8 mouse cellular contexts compared by ENCODE assay signal in the genomic region with DNA sequence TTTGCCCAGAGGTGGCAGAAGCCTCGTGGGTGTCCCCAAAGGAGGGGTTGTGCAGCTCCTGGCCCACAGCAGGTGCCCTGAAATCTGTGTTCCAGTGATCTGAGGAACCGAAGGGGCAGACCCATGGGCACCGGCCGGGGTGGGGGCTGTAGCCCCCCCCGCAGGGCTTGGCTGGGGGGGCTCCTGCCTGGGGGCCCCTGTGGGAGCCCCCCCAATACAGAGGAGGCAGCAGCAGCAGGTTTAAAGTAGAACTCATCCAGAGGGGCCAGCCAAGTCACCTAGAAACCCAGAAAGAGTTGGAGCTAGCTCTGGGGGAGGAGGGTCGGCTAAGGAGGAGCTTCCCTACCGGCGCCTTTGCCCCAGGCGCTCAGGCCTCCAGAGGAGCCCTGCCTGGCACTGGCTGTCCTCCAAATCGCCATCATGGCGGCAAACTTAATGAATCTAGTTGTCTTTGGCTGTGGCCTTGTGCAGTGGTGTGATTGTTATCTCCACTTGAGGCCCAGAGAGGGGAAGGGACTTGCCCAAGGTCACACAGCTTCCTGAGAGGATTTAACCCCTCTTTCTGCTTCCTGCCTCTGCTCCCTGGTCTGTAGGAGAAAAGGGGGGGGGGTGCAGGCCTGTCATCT. TPM values are rescaled to one million over a fixed set of nuclear protein-coding genes. Genes with fewer than 3 reads are reported as not detected.
DNase-seq lines count a peak whose midpoint lies in the region; ATAC-seq and TF ChIP-seq lines count a peak whose summit lies in the region.

No protein-coding gene starts in this region.

- H3K4me2 ChIP-seq in heart, embryonic 15.5 days, result peak overlapping the region; percentile 79
- H3K4me2 ChIP-seq in embryonic facial prominence, embryonic 15.5 days (replicated peaks), result peak overlapping the region; percentile 80
- peak overlapping the region; percentile 95 for H3K4me2 ChIP-seq in liver, embryonic 13.5 days

- H3K4me1 ChIP-seq in heart, embryonic 15.5 days (replicated peaks), result peaks cover 38% of the 10 kb centered on the region
- H3K4me1 ChIP-seq in ES-Bruce4 (ENCODE audit: control insufficient read depth, insufficient read depth, low read length), result peaks cover 12% of the 10 kb centered on the region
- peaks cover 60% of the 10 kb centered on the region for H3K4me1 ChIP-seq in embryonic facial prominence, embryonic 15.5 days
- H3K4me1 ChIP-seq in liver, embryonic 13.5 days (replicated peaks), result peaks cover 77% of the 10 kb centered on the region

- H3K4me3 ChIP-seq in heart, embryonic 15.5 days, result peak overlapping the region; percentile 62
- H3K4me3 ChIP-seq in ES-Bruce4 (ENCODE audit: low read depth, low read length), result 0 out of 2 replicates have a peak overlapping the region, but pooled peaks have one; percentile 49
- H3K4me3 ChIP-seq in embryonic facial prominence, embryonic 15.5 days (replicated peaks), result peak overlapping the region; percentile 61
- H3K4me3 ChIP-seq in liver, embryonic 13.5 days (replicated peaks), result peak overlapping the region; percentile 71

- no peak for DNase-seq in heart, adult 18-20 months
- DNase-seq in liver, embryonic 13.5 days, result no peak
- no peak for DNase-seq in layer of hippocampus, adult 9-11 months
- no peak for DNase-seq in c-Kit-positive CD71-positive TER-119-positive erythroid progenitor cells, embryonic 14.5 days (ENCODE audit: low spot score)
- DNase-seq in urinary bladder, adult 18-20 months (ENCODE audit: low spot score in 2 of 2), result no peak

- TF ChIP-seq POLR2A in ES-Bruce4 (IDR thresholded peaks at IDR 0.05; ENCODE audit: insufficient read depth, low read length), result no peak

- 23% methylated on average over 11 of the region's 11 CpGs for WGBS in heart, embryonic 15.5 days
- WGBS in embryonic facial prominence, embryonic 15.5 days, result 19% methylated on average over 11 of the region's 11 CpGs
- 22% methylated on average over 11 of the region's 11 CpGs for WGBS in liver, embryonic 13.5 days (ENCODE audit: insufficient replicate concordance)

- no peaks in the 10 kb centered on the region for H3K27me3 ChIP-seq in heart, embryonic 15.5 days
- H3K27me3 ChIP-seq in ES-Bruce4 (ENCODE audit: control insufficient read depth, insufficient read depth, low read length, poor library complexity, severe bottlenecking), result no peaks in the 10 kb centered on the region
- H3K27me3 ChIP-seq in embryonic facial prominence, embryonic 15.5 days, result no peaks in the 10 kb centered on the region
- H3K27me3 ChIP-seq in liver, embryonic 13.5 days, result peaks cover 7% of the 10 kb centered on the region; the same call in 1 of the 2 replicates

- no peak for TF ChIP-seq CTCF in ES-Bruce4 (IDR thresholded peaks at IDR 0.05; ENCODE audit: low read depth, low read length)

- H3K27ac ChIP-seq in heart, embryonic 15.5 days, result peak overlapping the region; percentile 28
- peak overlapping the region; percentile 44 for H3K27ac ChIP-seq in ES-Bruce4 (ENCODE audit: insufficient read depth, low read length)
- H3K27ac ChIP-seq in embryonic facial prominence, embryonic 15.5 days (replicated peaks), result no peak overlapping the region; the same call in 1 of the 2 replicates
- peak overlapping the region; percentile 57 for H3K27ac ChIP-seq in liver, embryonic 13.5 days

- TF ChIP-seq EP300 in ES-Bruce4 (IDR thresholded peaks at IDR 0.05; ENCODE audit: insufficient read depth, low read depth, low read length), result no peak

- H3K9ac ChIP-seq in heart, embryonic 15.5 days, result peak overlapping the region; percentile 75
- peak overlapping the region; percentile 66 for H3K9ac ChIP-seq in ES-Bruce4 (ENCODE audit: low read depth, poor library complexity, severe bottlenecking)
- no peak overlapping the region for H3K9ac ChIP-seq in embryonic facial prominence, embryonic 15.5 days
- peak overlapping the region; percentile 80 for H3K9ac ChIP-seq in liver, embryonic 13.5 days

- no peak for ATAC-seq in heart, embryonic 15.5 days (replicated peaks; ENCODE audit: insufficient number of reproducible peaks, insufficient read depth, low FRiP score, low read depth)
- ATAC-seq in embryonic facial prominence, embryonic 15.5 days (ENCODE audit: insufficient number of reproducible peaks, low FRiP score, low TSS enrichment, low read depth), result no peak
- ATAC-seq in liver, embryonic 13.5 days (ENCODE audit: low read depth), result no peak

- no peaks in the 10 kb centered on the region for H3K9me3 ChIP-seq in heart, embryonic 15.5 days (replicated peaks)
- H3K9me3 ChIP-seq in ES-Bruce4 (replicated peaks; ENCODE audit: control insufficient read depth, insufficient read depth, low read length, poor library complexity, severe bottlenecking), result no peaks in the 10 kb centered on the region
- H3K9me3 ChIP-seq in embryonic facial prominence, embryonic 15.5 days (replicated peaks), result no peaks in the 10 kb centered on the region
- H3K9me3 ChIP-seq in liver, embryonic 13.5 days (replicated peaks), result no peaks in the 10 kb centered on the region

- no peaks in the 10 kb centered on the region; the same call in 1 of the 2 replicates for H3K36me3 ChIP-seq in heart, embryonic 15.5 days
- H3K36me3 ChIP-seq in ES-Bruce4 (ENCODE audit: control insufficient read depth, insufficient read depth, low read length, poor library complexity, severe bottlenecking), result peaks cover 6% of the 10 kb centered on the region
- H3K36me3 ChIP-seq in embryonic facial prominence, embryonic 15.5 days, result peaks cover 11% of the 10 kb centered on the region
- H3K36me3 ChIP-seq in liver, embryonic 13.5 days, result peaks cover 5% of the 10 kb centered on the region; the same call in 1 of the 2 replicates

RNA-seq across cellular contexts. Expression of a gene that starts 4.2 kb away (rescaled TPM):
- polyA plus RNA-seq in heart, embryonic 15.5 days (2015; fragmentation: Nextera tagmentation; extraction: Ambion mirVana), result 136 and 138 TPM in 2 replicates
- 10 to 100 TPM; 78.3 to 95.2 TPM for total RNA-seq in heart, adult 18-20 months (2021)
- 151 and 166 TPM in 2 replicates for polyA plus RNA-seq in ES-Bruce4 (2011; ENCODE audit: insufficient read depth, insufficient read length, low read depth, missing spikeins)
- 224 and 246 TPM in 2 replicates for polyA plus RNA-seq in embryonic facial prominence, embryonic 15.5 days (2015; fragmentation: Nextera tagmentation; extraction: Ambion mirVana)
- 73.6 and 81.7 TPM in 2 replicates for polyA plus RNA-seq in liver, embryonic 13.5 days (2015; fragmentation: Nextera tagmentation; extraction: Ambion mirVana)

RNA-seq across cellular contexts. Expression of a gene that starts 5.7 kb away (rescaled TPM):
- polyA plus RNA-seq in heart, embryonic 15.5 days (2015; fragmentation: Nextera tagmentation; extraction: Ambion mirVana), result 16.4 and 25.3 TPM in 2 replicates
- total RNA-seq in heart, adult 18-20 months (2021), result 10 to 100 TPM; 14.7 TPM
- polyA plus RNA-seq in ES-Bruce4 (2011; ENCODE audit: insufficient read depth, insufficient read length, low read depth, missing spikeins), result 42.4 and 45.6 TPM in 2 replicates
- 48.2 and 49.1 TPM in 2 replicates for polyA plus RNA-seq in embryonic facial prominence, embryonic 15.5 days (2015; fragmentation: Nextera tagmentation; extraction: Ambion mirVana)
- 5.6 and 6.3 TPM in 2 replicates for polyA plus RNA-seq in liver, embryonic 13.5 days (2015; fragmentation: Nextera tagmentation; extraction: Ambion mirVana)

RNA-seq across cellular contexts. Expression of a gene that starts 9.7 kb away (rescaled TPM):
- 77.0 and 91.2 TPM in 2 replicates for polyA plus RNA-seq in heart, embryonic 15.5 days (2015; fragmentation: Nextera tagmentation; extraction: Ambion mirVana)
- 10 to 100 TPM; 18.9 to 19.1 TPM for total RNA-seq in heart, adult 18-20 months (2021)
- polyA plus RNA-seq in ES-Bruce4 (2011; ENCODE audit: insufficient read depth, insufficient read length, low read depth, missing spikeins), result 40.4 and 45.5 TPM in 2 replicates
- 112 and 119 TPM in 2 replicates for polyA plus RNA-seq in embryonic facial prominence, embryonic 15.5 days (2015; fragmentation: Nextera tagmentation; extraction: Ambion mirVana)
- 88.0 and 91.6 TPM in 2 replicates for polyA plus RNA-seq in liver, embryonic 13.5 days (2015; fragmentation: Nextera tagmentation; extraction: Ambion mirVana)

RNA-seq across cellular contexts. Expression of a gene that starts 16.9 kb away (rescaled TPM):
- polyA plus RNA-seq in heart, embryonic 15.5 days (2015; fragmentation: Nextera tagmentation; extraction: Ambion mirVana), result 133 and 149 TPM in 2 replicates
- total RNA-seq in heart, adult 18-20 months (2021), result 100 to 1,000 TPM; 462 to 481 TPM
- polyA plus RNA-seq in ES-Bruce4 (2011; ENCODE audit: insufficient read depth, insufficient read length, low read depth, missing spikeins), result 44.7 and 49.1 TPM in 2 replicates
- 51.5 and 53.2 TPM in 2 replicates for polyA plus RNA-seq in embryonic facial prominence, embryonic 15.5 days (2015; fragmentation: Nextera tagmentation; extraction: Ambion mirVana)
- 13.7 and 16.0 TPM in 2 replicates for polyA plus RNA-seq in liver, embryonic 13.5 days (2015; fragmentation: Nextera tagmentation; extraction: Ambion mirVana)

RNA-seq across cellular contexts. Expression of a gene that starts 21.8 kb away (rescaled TPM):
- polyA plus RNA-seq in heart, embryonic 15.5 days (2015; fragmentation: Nextera tagmentation; extraction: Ambion mirVana), result 37.9 and 39.1 TPM in 2 replicates
- 10 to 100 TPM; 54.6 to 55.1 TPM for total RNA-seq in heart, adult 18-20 months (2021)
- polyA plus RNA-seq in ES-Bruce4 (2011; ENCODE audit: insufficient read depth, insufficient read length, low read depth, missing spikeins), result 14.8 and 15.8 TPM in 2 replicates
- 23.9 and 27.9 TPM in 2 replicates for polyA plus RNA-seq in embryonic facial prominence, embryonic 15.5 days (2015; fragmentation: Nextera tagmentation; extraction: Ambion mirVana)
- 9.8 and 11.8 TPM in 2 replicates for polyA plus RNA-seq in liver, embryonic 13.5 days (2015; fragmentation: Nextera tagmentation; extraction: Ambion mirVana)
